In genomic region chr4:155992906-155993547, GRCm38 (mm10) we compare ENCODE assay signal across 7 mouse cellular contexts. TPM values are rescaled to one million over a fixed set of nuclear protein-coding genes. Genes with fewer than 3 reads are reported as not detected.
A peak's percentile ranks its signal among the peaks of the same experiment; 100 is the strongest.
DNase-seq lines count a peak whose midpoint lies in the region; ATAC-seq and TF ChIP-seq lines count a peak whose summit lies in the region.

No protein-coding gene starts in this region.

- H3K9me3 ChIP-seq in intestine, embryonic 15.5 days, result no peaks in the 10 kb centered on the region

- intact Hi-C loops in left cerebral cortex, postnatal 25 days (cut with DNase I), result loop anchor here (1.0 to 2.0 kb wide), 3 partner anchors 38 to 116 kb away; partner anchors contain the start of genes 9430015G10Rik and Ube2j2

- peak; percentile 88 for ATAC-seq in intestine, embryonic 15.5 days

- peak overlapping the region; percentile 89 for H3K9ac ChIP-seq in intestine, embryonic 15.5 days

- H3K4me1 ChIP-seq in intestine, embryonic 15.5 days (replicated peaks), result peaks cover 20% of the 10 kb centered on the region
- H3K4me1 ChIP-seq in small intestine, adult 2 months (ENCODE audit: control insufficient read depth, insufficient read depth, insufficient read length, low read length), result peaks cover 10% of the 10 kb centered on the region

- TF ChIP-seq POLR2A in small intestine, adult 2 months (IDR thresholded peaks at IDR 0.05; ENCODE audit: low read depth, low read length), result peak; percentile 24; the same call in 1 of the 2 replicates

- no peak for TF ChIP-seq CTCF in small intestine, adult 2 months (IDR thresholded peaks at IDR 0.05; ENCODE audit: extremely low read depth, insufficient read length, insufficient replicate concordance, low read depth, low read length)

- under 1% methylated on average over 70 of the region's 70 CpGs for WGBS in intestine, embryonic 15.5 days
- WGBS in small intestine, adult 2 months, result under 1% methylated on average over 70 of the region's 70 CpGs

- peak overlapping the region; percentile 60 for H3K4me2 ChIP-seq in intestine, embryonic 15.5 days (replicated peaks)

- peaks cover 12% of the 10 kb centered on the region for H3K36me3 ChIP-seq in intestine, embryonic 15.5 days
- peaks cover 15% of the 10 kb centered on the region for H3K36me3 ChIP-seq in small intestine, adult 2 months (ENCODE audit: control insufficient read depth, insufficient read depth, low read length)

- H3K4me3 ChIP-seq in intestine, embryonic 15.5 days (replicated peaks), result peak overlapping the region; percentile 94
- H3K4me3 ChIP-seq in small intestine, adult 2 months (ENCODE audit: low read depth, low read length), result peak overlapping the region; percentile 98

- peak; percentile 97 for DNase-seq in adrenal gland, postnatal 10 days
- DNase-seq in embryo, embryonic 11 days, result peak; percentile 98
- peak; percentile 94 for DNase-seq in gastrocnemius, postnatal 25 days
- DNase-seq in left cerebral cortex, postnatal 25 days (ENCODE audit: low spot score in 2 of 2), result peak; percentile 97 to 98
- DNase-seq in mesoderm, embryonic 11.5 days (ENCODE audit: low read depth, low spot score), result peak; percentile 93

- no peaks in the 10 kb centered on the region for H3K27me3 ChIP-seq in intestine, embryonic 15.5 days (replicated peaks)
- no peaks in the 10 kb centered on the region for H3K27me3 ChIP-seq in small intestine, adult 2 months (ENCODE audit: control insufficient read depth, insufficient read depth, low read length)

- peak overlapping the region; percentile 94 for H3K27ac ChIP-seq in intestine, embryonic 15.5 days
- peak overlapping the region; percentile 97 for H3K27ac ChIP-seq in small intestine, adult 2 months (ENCODE audit: insufficient read depth, low read depth, low read length)

RNA-seq across cellular contexts. Expression of gene Sdf4, which starts 0.4 kb away (rescaled TPM):
- total RNA-seq in adrenal gland, postnatal 10 days (2021), result 100 to 1,000 TPM; 184 to 191 TPM
- 10 to 100 TPM; 67.0 to 79.3 TPM for total RNA-seq in gastrocnemius, postnatal 25 days (2021)
- polyA plus RNA-seq in intestine, embryonic 15.5 days (2015; fragmentation: Nextera tagmentation; extraction: Ambion mirVana), result 154 and 166 TPM in 2 replicates
- 100 to 1,000 TPM; 182 to 184 TPM for total RNA-seq in left cerebral cortex, postnatal 25 days (2021)
- polyA plus RNA-seq in small intestine, adult 2 months (2012; rRNA removed), result 44.0 and 80.5 TPM in 2 replicates

RNA-seq across cellular contexts. Expression of gene B3galt6, which starts 0.6 kb away (rescaled TPM):
- total RNA-seq in adrenal gland, postnatal 10 days (2021), result 1 to 10 TPM; 5.7 to 6.1 TPM
- 1 to 10 TPM; 1.2 to 1.6 TPM for total RNA-seq in gastrocnemius, postnatal 25 days (2021)
- polyA plus RNA-seq in intestine, embryonic 15.5 days (2015; fragmentation: Nextera tagmentation; extraction: Ambion mirVana), result 13.4 and 14.0 TPM in 2 replicates
- total RNA-seq in left cerebral cortex, postnatal 25 days (2021), result 10 to 100 TPM in 1 of 2 experiments, 1 to 10 TPM in 1; 9.7 to 10.5 TPM
- polyA plus RNA-seq in small intestine, adult 2 months (2012; rRNA removed), result 5.5 and 7.4 TPM in 2 replicates

RNA-seq across cellular contexts. Expression of gene Tnfrsf4, which starts 20.6 kb away (rescaled TPM):
- total RNA-seq in adrenal gland, postnatal 10 days (2021), result 1 to 10 TPM; 1.9 TPM
- under 1 TPM; 0.51 to 0.80 TPM for total RNA-seq in gastrocnemius, postnatal 25 days (2021)
- polyA plus RNA-seq in intestine, embryonic 15.5 days (2015; fragmentation: Nextera tagmentation; extraction: Ambion mirVana), result 0.49 and 0.52 TPM in 2 replicates
- 1 to 10 TPM; 2.0 to 2.1 TPM for total RNA-seq in left cerebral cortex, postnatal 25 days (2021)
- 2.1 and 6.3 TPM in 2 replicates for polyA plus RNA-seq in small intestine, adult 2 months (2012; rRNA removed)

RNA-seq across cellular contexts. Expression of gene C1qtnf12, which starts 30.9 kb away (rescaled TPM):
- total RNA-seq in adrenal gland, postnatal 10 days (2021), result 100 to 1,000 TPM; 117 to 132 TPM
- total RNA-seq in gastrocnemius, postnatal 25 days (2021), result 10 to 100 TPM; 14.7 to 16.1 TPM
- 60.1 and 60.2 TPM in 2 replicates for polyA plus RNA-seq in intestine, embryonic 15.5 days (2015; fragmentation: Nextera tagmentation; extraction: Ambion mirVana)
- 10 to 100 TPM; 12.8 to 21.8 TPM for total RNA-seq in left cerebral cortex, postnatal 25 days (2021)
- 47.8 and 186 TPM in 2 replicates for polyA plus RNA-seq in small intestine, adult 2 months (2012; rRNA removed)

RNA-seq across cellular contexts. Expression of gene Tnfrsf18, which starts 32.9 kb away (rescaled TPM):
- under 1 TPM; 0.51 to 0.66 TPM for total RNA-seq in adrenal gland, postnatal 10 days (2021)
- total RNA-seq in gastrocnemius, postnatal 25 days (2021), result not detected
- 1.1 and 1.6 TPM in 2 replicates for polyA plus RNA-seq in intestine, embryonic 15.5 days (2015; fragmentation: Nextera tagmentation; extraction: Ambion mirVana)
- total RNA-seq in left cerebral cortex, postnatal 25 days (2021), result not detected
- 3.9 and 6.1 TPM in 2 replicates for polyA plus RNA-seq in small intestine, adult 2 months (2012; rRNA removed)

Comparison
In these comparisons a context has a peak if more than half of its experiments do, and no peak if none do; other contexts are left out.
1. Peak in every context shown above with its lines: DNase-seq, ATAC-seq, H3K4me3 ChIP-seq and H3K27ac ChIP-seq.